Mouse (Mus musculus) CD4-positive helper T cell, adult 2 months (primary cell): ENCODE data around the gene Olfr1382.
"Not testable (repeated sequence)": the region's sequence is repeated elsewhere in the genome, so short reads cannot be mapped to it uniquely, and the experiment has no call there.

Source experiments
- DNase-seq: peaks from one replicate; pipeline ENCODE4 v3.0.0-alpha.2; 2012; ENCODE audit warnings: low read depth, missing footprints, low spot score

The Olfr1382 gene

GRCm38 (mm10) chr11:49527947-49528346, at the start of gene Olfr1382:
Gene Olfr1382 (plus strand): TSS chr11:49528247.
- no peak for DNase-seq

GRCm38 (mm10) chr11:49485973-49486372, 42.1 kb upstream of the Olfr1382 start:
- DNase-seq = no peak

GRCm38 (mm10) chr11:49488770-49489169, 39.3 kb upstream of the Olfr1382 start, which contains the start of gene Olfr1385:
Gene Olfr1385 (plus strand): TSS chr11:49489070.
- DNase-seq = not testable (repeated sequence)

DNA sequence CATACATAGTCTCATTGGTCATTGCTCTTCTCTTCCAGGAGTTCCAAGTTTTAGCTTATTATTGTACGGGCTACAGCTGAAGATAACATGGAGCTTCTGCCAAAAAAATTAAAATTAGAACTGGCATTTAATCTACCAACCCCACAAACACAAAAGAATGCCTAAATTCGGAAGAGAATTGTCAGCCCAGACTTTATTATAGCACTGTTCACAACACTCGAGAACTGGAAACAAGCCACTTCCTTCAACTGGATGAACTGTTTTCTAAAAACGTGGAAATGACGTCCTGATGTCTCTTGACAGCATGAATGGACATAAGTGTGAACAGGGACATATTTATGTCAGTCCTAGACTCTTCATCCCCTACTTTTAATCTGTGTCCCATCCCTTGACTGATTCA, 10.0 kb upstream of the Olfr1382 start:
- no peak for DNase-seq

GRCm38 (mm10) chr11:49519348-49519747, 8.7 kb upstream of the Olfr1382 start, which contains the start of gene Olfr1383:
Gene Olfr1383 (plus strand): TSS chr11:49519648.
- DNase-seq = no peak

DNA sequence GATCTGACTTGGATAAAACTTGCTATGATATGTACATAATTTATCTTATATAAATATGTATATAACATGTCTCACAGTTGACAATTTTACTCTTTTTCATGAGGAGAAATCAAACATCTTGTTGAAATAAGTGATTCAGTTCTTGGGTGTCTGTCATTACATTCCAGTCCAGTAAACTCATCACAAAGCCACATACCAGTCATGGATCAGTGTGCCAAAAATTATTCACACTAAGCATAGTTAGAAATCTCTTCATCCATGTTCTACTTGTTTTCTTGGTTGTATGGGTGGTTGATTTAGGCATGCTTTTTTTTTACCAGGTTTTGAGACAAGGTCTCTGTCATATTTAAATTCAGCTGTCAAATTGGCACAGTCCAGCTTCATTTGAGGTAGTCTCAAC, 4.7 kb downstream of the Olfr1382 start:
- no peak for DNase-seq

GRCm38 (mm10) chr11:49536631-49537030, 8.6 kb downstream of the Olfr1382 start:
- DNase-seq = not testable (repeated sequence)

- DNase-seq = not testable (repeated sequence)
Observed at GRCm38 (mm10) chr11:49543149-49543548, 15.1 kb downstream of the Olfr1382 start, which contains the start of gene Olfr1381. Gene Olfr1381 (plus strand): TSS chr11:49543449.

- DNase-seq = not testable (repeated sequence)
Observed at GRCm38 (mm10) chr11:49554033-49554432, 26.0 kb downstream of the Olfr1382 start.

- DNase-seq = not testable (repeated sequence)
Observed at GRCm38 (mm10) chr11:49556578-49556977, 28.5 kb downstream of the Olfr1382 start, which contains the start of gene Olfr1380. Gene Olfr1380 (plus strand): TSS chr11:49556878.

GRCm38 (mm10) chr11:49575054-49575453, 47.0 kb downstream of the Olfr1382 start:
- peak; percentile 7 for DNase-seq

DNA sequence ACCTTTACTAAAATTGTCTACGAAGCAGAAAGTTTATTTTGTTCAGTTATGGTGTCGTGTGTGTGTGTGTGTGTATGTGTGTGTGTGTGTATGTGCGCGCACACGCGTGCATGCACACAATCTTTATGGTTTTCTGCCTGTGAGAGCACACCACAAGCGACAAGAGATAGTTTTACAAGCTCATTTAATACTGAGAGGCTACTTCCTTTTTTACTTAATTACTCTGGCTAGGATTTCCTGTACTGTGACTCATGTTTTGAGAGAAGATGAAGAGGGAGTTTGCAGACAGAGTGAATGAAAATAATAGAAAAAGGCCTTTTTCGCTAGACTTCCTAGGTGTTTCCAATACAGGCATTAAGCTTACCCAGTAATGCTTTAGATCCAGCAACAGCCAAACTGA, 52.4 kb downstream of the Olfr1382 start:
- DNase-seq = not testable (repeated sequence)
